Mouse (Mus musculus) urinary bladder, postnatal 14 days (tissue): ENCODE measurements around the gene Tacc3.

Experiments used
- DNase-seq: peaks from one replicate; pipeline ENCODE4 v3.0.0; 2021; ENCODE audit warnings: low spot score

Gene Tacc3

DNA sequence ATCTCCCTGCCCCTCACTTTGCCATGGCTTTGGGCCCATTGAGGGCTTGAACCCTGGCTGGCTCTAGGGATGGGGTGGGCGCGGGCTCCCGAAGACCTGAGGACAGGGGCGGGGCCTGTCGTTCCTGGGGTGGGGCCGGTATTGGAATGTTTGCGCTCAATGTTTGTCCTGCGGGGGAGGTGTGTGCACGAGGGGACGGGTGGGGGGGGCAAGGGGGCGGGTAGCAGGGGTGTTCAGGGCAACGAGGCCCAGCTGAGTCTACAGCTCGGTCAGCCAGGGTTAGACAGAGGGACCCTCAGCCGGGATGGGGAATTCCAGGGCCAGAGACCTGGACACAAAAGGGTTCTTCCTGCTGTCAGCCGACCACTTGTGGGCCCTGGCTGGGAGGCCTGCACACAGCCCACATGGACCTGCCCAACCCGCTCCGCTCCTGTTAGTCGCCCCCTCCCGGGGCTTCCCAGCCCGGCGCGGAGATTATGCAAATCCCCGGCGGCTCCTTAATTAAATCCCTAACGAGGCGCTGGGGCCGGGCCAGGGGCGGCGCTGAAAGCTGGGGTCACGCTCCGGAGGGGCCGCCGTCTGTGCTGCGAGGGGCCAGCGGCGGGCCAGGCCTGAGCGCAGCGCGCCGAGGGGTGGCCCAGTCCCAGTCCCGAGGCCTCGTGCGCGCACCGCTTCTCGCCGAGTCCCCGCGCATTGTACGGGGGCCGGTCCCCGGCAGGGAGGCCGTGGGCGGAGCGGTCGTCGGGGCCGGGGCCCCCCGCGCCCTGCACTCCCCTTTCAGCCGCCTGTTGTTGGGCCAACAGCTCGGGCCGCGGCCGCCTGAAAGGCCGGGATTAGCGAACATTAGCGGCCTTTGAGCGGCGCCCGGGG is 37.2 kb downstream of the Tacc3 start:
- peak; percentile 74 for DNase-seq

GRCm38 (mm10) chr5:33695718-33696121 is 37.8 kb downstream of the Tacc3 start:
- no peak for DNase-seq

DNA sequence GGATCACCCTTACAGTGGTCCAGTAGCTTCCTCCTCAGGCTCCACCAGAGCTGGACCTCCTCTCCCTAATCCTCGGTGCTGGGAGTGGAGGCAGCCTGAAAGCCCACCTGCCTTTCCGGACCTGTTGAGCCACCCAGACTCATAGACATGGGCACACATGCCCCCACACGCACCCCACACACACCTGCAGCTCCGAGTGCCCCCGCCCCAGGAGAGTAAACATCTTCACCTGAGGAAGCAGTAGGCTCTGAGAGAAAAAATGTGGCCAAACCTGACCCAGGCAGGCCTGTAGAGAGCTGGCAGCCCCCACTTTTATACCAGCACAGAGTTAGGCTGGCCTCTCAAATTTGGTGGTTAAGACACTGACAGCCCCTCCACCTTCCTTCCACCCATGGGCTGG is 38.5 kb downstream of the Tacc3 start:
- peak; percentile 83 for DNase-seq

DNA sequence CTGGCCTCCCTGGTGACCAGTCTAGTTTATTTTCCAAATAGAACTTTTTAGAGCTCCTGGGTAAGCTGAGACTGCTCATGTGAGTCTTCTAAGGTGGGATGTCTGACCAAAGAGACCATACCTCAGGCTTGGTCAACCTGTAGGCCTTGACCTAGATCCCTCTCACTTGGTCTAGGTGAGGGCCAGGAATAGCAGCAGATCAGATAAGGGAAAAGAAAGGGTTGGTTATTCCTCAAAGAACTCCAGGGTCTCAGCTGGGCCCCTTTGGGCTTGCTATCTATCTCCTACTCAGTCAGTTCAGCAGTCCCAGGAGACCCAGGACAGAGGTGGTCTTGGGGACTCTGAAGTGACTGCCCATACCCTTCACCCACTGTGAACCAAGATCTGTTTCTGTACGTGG is 39.6 kb downstream of the Tacc3 start:
- DNase-seq: no peak

DNA sequence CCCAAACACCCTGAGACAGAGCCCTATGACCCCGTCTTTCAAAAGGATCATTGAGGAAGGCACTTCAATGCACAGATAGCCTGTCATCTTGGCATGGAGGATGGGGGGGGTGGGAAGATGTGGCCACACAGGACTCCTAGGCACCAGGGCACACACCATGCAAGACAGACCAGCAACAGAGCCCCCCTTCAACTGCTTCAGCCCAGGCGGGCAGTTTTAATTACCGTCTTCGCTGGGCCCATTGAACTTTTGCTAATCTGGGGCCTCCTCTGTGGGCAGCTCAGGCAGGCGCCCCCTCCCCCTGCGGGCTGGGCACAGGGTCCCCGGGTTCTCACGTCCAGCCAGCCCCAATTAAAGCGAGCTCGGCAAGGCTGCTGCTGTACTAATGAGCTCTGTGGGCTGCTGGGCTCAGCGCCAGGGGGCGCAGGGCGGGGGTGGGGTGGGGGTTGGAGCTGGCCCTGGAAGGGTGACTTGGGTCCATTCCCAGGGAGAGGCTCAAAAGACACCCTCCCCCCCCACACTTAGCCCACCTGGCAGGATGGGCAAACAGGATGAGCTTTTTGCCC is 40.1 kb downstream of the Tacc3 start:
- DNase-seq: no peak

DNA sequence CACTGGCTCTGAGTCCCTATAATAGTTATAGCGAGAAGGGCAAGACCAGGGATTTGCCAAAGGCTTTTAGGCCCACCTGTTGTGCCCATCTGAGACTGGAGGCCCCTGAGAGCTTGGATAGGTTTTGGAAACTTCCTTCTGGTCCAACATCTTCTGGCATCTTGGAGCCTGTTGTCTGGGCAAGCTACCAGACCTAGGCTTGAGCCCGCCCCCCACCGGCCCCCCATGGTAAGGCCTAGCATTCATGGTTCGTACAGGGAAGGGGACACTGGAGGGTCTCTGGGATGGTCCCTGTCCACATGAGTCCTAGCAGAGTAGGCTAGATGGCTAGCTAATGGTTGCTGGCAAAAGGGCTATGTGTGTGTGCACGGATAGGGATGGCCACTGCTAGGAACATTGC is 40.7 kb downstream of the Tacc3 start:
- no peak for DNase-seq

DNA sequence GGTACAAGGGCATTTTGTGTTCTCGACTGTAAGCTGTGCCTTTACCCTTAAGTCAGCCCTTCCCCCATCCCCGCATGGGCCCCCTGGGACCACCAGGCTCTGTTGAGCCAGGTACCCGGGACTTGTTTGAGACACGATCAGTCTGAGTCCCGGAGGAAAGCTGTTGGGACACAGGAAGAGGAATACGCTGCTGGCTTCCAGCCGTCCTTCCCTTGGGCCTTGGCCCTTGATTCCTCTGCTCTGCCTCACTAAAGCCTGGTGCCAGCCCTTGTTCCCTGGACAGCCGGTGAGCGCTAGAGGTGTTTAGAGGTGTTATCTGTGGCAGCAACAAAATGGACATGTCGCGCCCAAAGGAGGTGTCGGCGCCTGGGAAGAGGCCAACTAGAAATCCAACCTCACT is 42.1 kb downstream of the Tacc3 start:
- DNase-seq: no peak

GRCm38 (mm10) chr5:33701832-33702231 is 43.9 kb downstream of the Tacc3 start:
- DNase-seq: no peak

DNA sequence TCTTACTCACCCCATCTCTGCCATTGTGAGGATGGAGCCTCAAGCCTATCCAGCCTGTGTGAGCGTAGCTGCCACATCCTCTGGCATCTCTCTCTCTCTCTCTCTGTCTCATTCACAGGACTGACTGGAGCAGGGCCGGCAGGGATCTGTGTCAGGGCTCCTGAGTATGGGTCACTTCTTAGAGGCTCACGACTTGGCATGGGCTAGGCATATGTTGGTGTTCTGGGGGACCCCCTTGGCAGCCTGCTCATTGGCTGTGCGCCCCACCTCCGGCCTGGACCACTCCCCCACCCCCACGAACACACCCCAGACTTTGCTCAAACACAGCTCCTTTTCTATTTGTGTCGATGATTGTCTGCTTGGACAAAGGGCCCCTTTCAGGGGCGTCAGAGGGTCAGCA is 46.1 kb downstream of the Tacc3 start:
- no peak for DNase-seq

- no peak for DNase-seq
These were observed 47.1 kb downstream of the Tacc3 start for GRCm38 (mm10) chr5:33704945-33705611.

- no peak for DNase-seq
These were observed 47.9 kb downstream of the Tacc3 start for GRCm38 (mm10) chr5:33705612-33706349.

GRCm38 (mm10) chr5:33706350-33706629 is 48.4 kb downstream of the Tacc3 start:
- no peak for DNase-seq

GRCm38 (mm10) chr5:33707163-33707562 is 49.2 kb downstream of the Tacc3 start:
- DNase-seq: no peak

- no peak for DNase-seq
These were observed 51.1 kb downstream of the Tacc3 start for GRCm38 (mm10) chr5:33709037-33709436.

DNA sequence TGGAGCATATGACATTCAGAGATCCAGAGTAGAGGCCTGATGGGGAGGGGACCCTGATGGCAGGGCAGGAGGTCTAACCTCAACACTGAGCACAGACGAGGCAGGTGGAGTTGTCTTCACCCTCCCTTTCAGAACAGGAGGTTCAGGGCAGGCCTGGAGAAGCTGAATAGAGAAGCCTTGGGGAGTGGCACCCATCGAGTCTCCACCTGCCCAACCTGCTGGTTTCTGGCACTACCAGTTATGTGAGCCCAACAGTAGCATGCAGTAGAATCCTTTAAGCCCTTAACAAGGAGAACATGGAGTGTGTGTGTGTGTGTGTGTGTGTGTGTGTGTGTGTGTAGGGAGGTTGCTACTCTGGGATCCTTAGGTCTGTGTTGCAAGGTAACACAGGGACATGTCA is 54.6 kb downstream of the Tacc3 start:
- DNase-seq: peak; percentile 75

- DNase-seq: no peak
These were observed 57.3 kb downstream of the Tacc3 start for GRCm38 (mm10) chr5:33715182-33715581.

DNA sequence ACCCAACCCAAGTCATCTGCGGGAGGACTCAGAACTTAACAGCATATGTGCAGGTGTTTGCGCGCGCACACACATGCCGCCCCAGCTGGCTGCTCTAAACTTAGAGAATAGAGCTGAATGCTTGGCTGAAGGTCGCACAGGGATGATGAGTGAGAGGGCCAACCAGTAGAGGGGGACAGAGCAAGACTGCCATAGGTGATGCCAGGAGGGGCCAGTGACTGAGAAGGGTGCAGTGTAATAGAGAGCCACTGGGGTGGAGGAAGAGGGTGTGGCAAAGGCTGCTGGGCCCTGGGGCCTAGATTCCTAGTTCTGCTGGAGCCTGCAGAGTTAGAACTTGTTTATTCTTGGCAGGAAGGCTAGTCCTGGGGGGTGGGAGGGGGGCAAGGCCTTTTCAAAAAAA is 58.5 kb downstream of the Tacc3 start:
- DNase-seq: peak; percentile 57

GRCm38 (mm10) chr5:33718460-33718859 is 60.5 kb downstream of the Tacc3 start:
- no peak for DNase-seq

DNA sequence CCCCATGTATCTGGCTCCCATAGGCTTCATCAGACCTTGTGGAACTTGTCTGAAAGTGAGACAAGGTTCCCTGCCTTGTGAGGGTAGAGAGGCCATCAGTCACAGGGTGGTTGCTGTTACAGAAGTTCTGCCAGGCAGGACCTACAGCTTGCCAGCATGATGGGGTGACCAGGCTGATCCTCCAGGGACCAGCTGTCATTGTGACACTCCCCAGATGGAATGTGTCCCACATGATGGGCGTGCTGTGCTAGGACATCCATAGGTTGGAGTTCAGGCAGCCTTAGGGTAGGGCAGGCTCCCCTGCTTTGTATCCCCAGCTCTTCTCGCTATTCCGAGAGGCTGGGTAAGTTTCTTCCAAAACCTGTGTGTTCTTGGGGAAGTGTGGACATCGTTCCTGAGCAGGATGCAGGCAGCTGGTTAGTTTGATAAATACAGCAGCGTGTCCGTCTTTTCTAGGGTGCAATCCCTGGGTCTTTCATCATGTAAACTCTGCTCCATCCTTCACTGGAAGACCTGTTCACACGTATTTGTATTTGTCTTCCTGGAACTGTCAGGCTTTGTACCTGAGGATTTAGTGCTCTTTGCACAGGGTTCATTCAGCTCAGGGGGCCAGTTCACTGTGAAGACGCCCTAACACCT is 63.0 kb downstream of the Tacc3 start:
- DNase-seq: no peak

GRCm38 (mm10) chr5:33721541-33722265 is 63.8 kb downstream of the Tacc3 start, which contains the start of gene Fgfr3:
Gene Fgfr3 (plus strand): TSS chr5:33721674.
- peak; percentile 80 for DNase-seq

GRCm38 (mm10) chr5:33722266-33723018 is 64.5 kb downstream of the Tacc3 start:
- no peak for DNase-seq
